ENCODE assay signal across 7 mouse cellular contexts in the genomic region with DNA sequence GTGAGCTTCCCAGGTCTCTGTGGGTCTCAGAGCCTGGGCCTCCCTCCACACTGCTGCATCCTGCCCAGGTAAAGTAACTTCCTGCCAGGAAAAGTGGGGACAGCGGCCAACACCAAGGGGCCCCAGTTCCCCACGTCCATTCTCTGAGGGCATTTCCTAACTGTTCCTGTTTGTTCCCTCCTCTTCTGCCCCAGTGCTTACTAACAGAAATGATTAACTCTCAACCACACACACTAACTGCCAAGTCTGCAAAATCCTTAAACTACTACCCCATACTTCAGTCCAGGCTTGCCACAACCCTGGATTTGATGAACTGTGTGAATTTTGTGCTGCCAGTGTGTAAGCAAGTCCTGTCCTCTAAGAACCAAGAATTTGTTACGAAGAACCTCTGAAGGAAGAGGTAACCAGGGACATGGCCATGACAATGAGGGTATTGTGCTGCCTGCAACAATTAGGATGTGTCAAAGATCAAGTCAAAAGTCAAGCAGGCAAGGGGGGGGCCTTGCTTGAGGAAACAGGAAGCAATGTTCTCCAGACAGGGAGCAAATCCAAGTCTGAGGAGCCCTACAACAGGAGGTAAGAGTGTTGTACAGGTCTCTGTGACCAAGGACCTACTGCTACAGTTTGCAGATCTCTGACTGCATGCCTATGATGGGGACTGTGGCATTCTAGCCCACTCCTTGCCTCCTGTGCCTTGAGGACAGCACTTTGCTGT. TPM values are rescaled to one million over a fixed set of nuclear protein-coding genes. Genes with fewer than 3 reads are reported as not detected.
DNase-seq lines count a peak whose midpoint lies in the region; ATAC-seq and TF ChIP-seq lines count a peak whose summit lies in the region.

No protein-coding gene starts in this region.

- no peak for TF ChIP-seq CTCF in liver, adult 2 months (IDR thresholded peaks at IDR 0.05; ENCODE audit: low read depth, low read length)
- TF ChIP-seq CTCF in small intestine, adult 2 months (IDR thresholded peaks at IDR 0.05; ENCODE audit: extremely low read depth, insufficient read length, insufficient replicate concordance, low read depth, low read length): no peak

- 8% methylated on average over 3 of the region's 3 CpGs for WGBS in liver, adult 2 months
- 20% methylated on average over 3 of the region's 3 CpGs for whole genome bisulfite sequencing in small intestine, adult 2 months

- peak; percentile 12; the same call in 1 of the 2 replicates for ATAC-seq in granulocyte monocyte progenitor cell, adult 5-6 weeks (replicated peaks; ENCODE audit: poor library complexity, severe bottlenecking)

- no peaks in the 10 kb centered on the region for H3K27me3 ChIP-seq in liver, adult 2 months (ENCODE audit: control insufficient read depth, insufficient read depth, low read length)
- H3K27me3 ChIP-seq in small intestine, adult 2 months (ENCODE audit: control insufficient read depth, insufficient read depth, low read length): no peaks in the 10 kb centered on the region

- peak overlapping the region; percentile 45 for H3K27ac ChIP-seq in liver, adult 2 months (replicated peaks; ENCODE audit: insufficient read depth, low read depth, low read length)
- H3K27ac ChIP-seq in small intestine, adult 2 months (ENCODE audit: insufficient read depth, low read depth, low read length): peak overlapping the region; percentile 4

- no peak overlapping the region for H3K9ac ChIP-seq in liver, adult 2 months (ENCODE audit: low read depth, low read length)

- peaks cover 56% of the 10 kb centered on the region for H3K4me1 ChIP-seq in liver, adult 2 months (ENCODE audit: control insufficient read depth, insufficient read depth, low read length)
- H3K4me1 ChIP-seq in small intestine, adult 2 months (ENCODE audit: control insufficient read depth, insufficient read depth, insufficient read length, low read length): peaks cover 65% of the 10 kb centered on the region

- H3K79me2 ChIP-seq in liver, adult 2 months (ENCODE audit: control insufficient read depth, insufficient read depth, low read length): peaks cover 27% of the 10 kb centered on the region

- H3K36me3 ChIP-seq in liver, adult 2 months (ENCODE audit: control insufficient read depth, insufficient read depth, low read length): no peaks in the 10 kb centered on the region
- no peaks in the 10 kb centered on the region for H3K36me3 ChIP-seq in small intestine, adult 2 months (ENCODE audit: control insufficient read depth, insufficient read depth, low read length)

- no peak overlapping the region for H3K4me3 ChIP-seq in liver, adult 2 months (ENCODE audit: insufficient read depth, low read depth, low read length)
- no peak overlapping the region for H3K4me3 ChIP-seq in small intestine, adult 2 months (ENCODE audit: low read depth, low read length)

- peak; percentile 84 for DNase-seq in liver, adult 2 months (ENCODE audit: extremely low read depth, low read depth, low spot score)
- no peak for DNase-seq in liver
- peak; percentile 69 for DNase-seq in kidney, postnatal 10 days
- no peak for DNase-seq in urinary bladder, postnatal 25 days (ENCODE audit: low spot score)
- no peak for DNase-seq in cerebellum, adult 18-20 months

- no peak for TF ChIP-seq POLR2A in liver, adult 2 months (IDR thresholded peaks at IDR 0.05; ENCODE audit: extremely low read depth, insufficient read depth, low read length)
- no peak for TF ChIP-seq POLR2A in small intestine, adult 2 months (IDR thresholded peaks at IDR 0.05; ENCODE audit: low read depth, low read length)

RNA-seq across cellular contexts. Expression of a gene that starts 35.3 kb away (rescaled TPM):
- total RNA-seq in liver, adult 2 months (2014; rRNA removed): 13.3 and 15.4 TPM in 2 replicates
- 28.5 and 30.4 TPM in 2 replicates for polyA plus RNA-seq in liver, adult 2 months (2012; rRNA removed)
- total RNA-seq in granulocyte monocyte progenitor cell, adult 5-6 weeks (2014; fragmentation: Nextera tagmentation): 44.0 and 48.2 TPM in 2 replicates
- 37.8 and 40.1 TPM in 2 replicates for total RNA-seq in granulocyte monocyte progenitor cell, adult 5-6 weeks (2017)
- polyA plus RNA-seq in small intestine, adult 2 months (2012; rRNA removed): 18.4 and 38.2 TPM in 2 replicates

RNA-seq across cellular contexts. Expression of a gene that starts 38.2 kb away (rescaled TPM):
- 0.13 and 0.18 TPM in 2 replicates for total RNA-seq in liver, adult 2 months (2014; rRNA removed)
- polyA plus RNA-seq in liver, adult 2 months (2012; rRNA removed): not detected in 2 replicates
- total RNA-seq in granulocyte monocyte progenitor cell, adult 5-6 weeks (2014; fragmentation: Nextera tagmentation): not detected in 2 replicates
- total RNA-seq in granulocyte monocyte progenitor cell, adult 5-6 weeks (2017): not detected in 2 replicates
- polyA plus RNA-seq in small intestine, adult 2 months (2012; rRNA removed): 0.09 and 0.13 TPM in 2 replicates

Comparison
In these comparisons a context has a peak if more than half of its experiments do, and no peak if none do; other contexts are left out.
1. DNase-seq: peak in liver, adult 2 months (single experiment) and kidney, postnatal 10 days (single experiment); none in liver (single experiment), urinary bladder, postnatal 25 days (single experiment) and cerebellum, adult 18-20 months (0 of 2).